Mouse (Mus musculus) neural tube, embryonic 12.5 days (tissue): ENCODE measurements around the gene Tpst2. TPM values are rescaled to one million over a fixed set of nuclear protein-coding genes. Genes with fewer than 3 reads are reported as not detected.
A peak's percentile ranks its signal among the peaks of the same experiment; 100 is the strongest.

Experiments
- ATAC-seq: fragments of 200-750 bp; cut with Nextera tagmentation; 2 replicates; pipeline ENCODE4 v1.8.0; 2017; ENCODE audit warnings: low read depth, mild to moderate bottlenecking, moderate TSS enrichment, moderate library complexity; ENCODE audit not compliant: low FRiP score
- H3K27ac ChIP-seq: fragments of 300-500 bp; sonication (generic); 2 replicates; pipeline ENCODE4 v1.5.1; 2016
- H3K27me3 ChIP-seq: fragments of 300-500 bp; sonication (generic); replicated peaks from 2 replicates; pipeline ENCODE4 v1.6.1; 2016; ENCODE audit warnings: mild to moderate bottlenecking
- H3K36me3 ChIP-seq: fragments of 300-500 bp; sonication (generic); 2 replicates; pipeline ENCODE4 v1.6.1; 2016; ENCODE audit warnings: mild to moderate bottlenecking
- H3K4me1 ChIP-seq: fragments of 300-500 bp; sonication (generic); 2 replicates; pipeline ENCODE4 v1.6.1; 2016
- H3K4me2 ChIP-seq: fragments of 300-500 bp; sonication (generic); replicated peaks from 2 replicates; pipeline ENCODE4 v1.6.1; 2016; ENCODE audit warnings: mild to moderate bottlenecking
- H3K4me3 ChIP-seq: fragments of 300-500 bp; sonication (generic); 2 replicates; pipeline ENCODE4 v1.5.1; 2016
- H3K9ac ChIP-seq: fragments of 300-500 bp; sonication (generic); 2 replicates; pipeline ENCODE4 v1.6.1; 2016; ENCODE audit warnings: mild to moderate bottlenecking
- H3K9me3 ChIP-seq: fragments of 300-500 bp; sonication (generic); 2 replicates; pipeline ENCODE4 v1.6.1; 2016; ENCODE audit warnings: mild to moderate bottlenecking
- WGBS: fragments of 180-500 bp; shearing (Covaris S2); methylation state at CpG from one replicate; pipeline ENCODE4 v1.1.7; 2016; 5-methylcytosine and 5-hydroxymethylcytosine counted together
- polyA plus RNA-seq: library from polyadenylated mRNA; unstranded; fragments of >200 nt; fragmentation: Nextera tagmentation; extraction: Ambion mirVana; gene quantifications from 2 replicates; pipeline ENCODE4 v1.2.1, GENCODE M21; 2016

Gene Tpst2
- polyA plus RNA-seq, 1 experiment from 2014 or later: 28.7 TPM

DNA sequence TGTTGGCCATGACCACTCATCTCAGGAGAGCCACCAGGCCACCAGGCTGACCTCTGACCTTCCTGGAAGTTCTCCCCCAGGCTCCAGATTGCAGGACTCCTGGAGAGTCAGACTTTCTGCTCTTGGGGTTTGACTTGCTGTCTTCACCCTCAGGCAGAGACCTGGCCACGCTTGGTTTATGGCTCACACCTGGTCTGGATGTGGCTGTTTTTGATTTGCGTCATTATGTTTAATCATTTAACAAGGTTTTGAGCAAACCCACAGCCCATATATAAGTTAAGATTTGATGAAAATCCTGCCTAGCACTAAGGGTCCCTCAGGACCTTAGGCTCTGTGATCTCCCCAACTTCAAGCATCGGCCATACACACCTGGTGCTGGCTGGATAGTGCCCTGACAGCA, 18.6 kb upstream of the Tpst2 start:
- Histone ChIP-seq H3K27me3 (no peaks in the 10 kb centered on the region; the same call in 1 of the 2 replicates), H3K4me1 (0 out of 2 replicates have a peak, but pooled peaks cover 4% of the 10 kb centered on the region), H3K4me2 (no peak overlapping the region), H3K9ac (no peak overlapping the region), H3K36me3 (no peaks in the 10 kb centered on the region), H3K27ac (no peak overlapping the region), H3K4me3 (no peak overlapping the region), H3K9me3 (no peaks in the 10 kb centered on the region)
- WGBS: 86% methylated on average over 3 of the region's 3 CpGs
- ATAC-seq: no peak

DNA sequence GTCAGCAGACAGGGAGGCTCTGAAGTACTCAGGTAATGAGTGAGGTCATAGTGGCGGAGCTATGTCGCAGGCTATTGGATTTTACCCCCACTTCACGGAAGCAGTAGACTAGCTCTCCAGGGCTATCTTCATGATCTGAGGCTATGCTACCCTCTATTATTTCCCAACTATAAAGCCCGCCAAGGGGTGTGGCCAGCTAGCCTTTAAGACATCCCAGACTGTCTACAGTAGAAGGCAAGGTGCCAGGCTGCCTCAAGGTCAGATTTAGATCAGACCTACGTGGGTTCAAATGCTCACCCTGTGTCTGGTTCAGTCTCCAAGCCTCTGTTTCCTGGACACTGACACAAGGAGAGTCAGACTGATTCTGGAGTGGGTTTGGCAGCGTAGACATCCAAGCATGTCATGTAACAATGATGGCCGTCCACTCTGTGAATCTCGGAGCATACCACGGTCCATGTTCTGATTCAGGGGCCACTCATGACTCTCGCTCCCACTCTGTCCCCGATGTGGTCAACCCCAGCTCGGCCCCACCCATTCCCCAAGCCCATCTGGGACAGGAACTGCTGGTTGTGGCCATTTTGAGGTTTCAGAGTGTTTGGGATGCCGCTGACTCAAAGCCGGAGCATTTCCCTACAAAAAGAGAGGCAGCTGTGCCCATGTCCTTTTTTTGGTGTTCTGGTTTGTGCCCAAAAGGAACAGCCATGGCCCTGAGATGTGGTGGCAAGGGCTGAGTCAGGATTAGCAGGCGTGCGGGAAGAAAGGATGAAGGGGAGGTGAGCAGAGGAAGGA, 16.4 kb upstream of the Tpst2 start:
- Histone ChIP-seq H3K36me3 (no peaks in the 10 kb centered on the region), H3K9ac (no peak overlapping the region), H3K9me3 (no peaks in the 10 kb centered on the region), H3K4me3 (no peak overlapping the region), H3K4me2 (no peak overlapping the region), H3K4me1 (no peaks in the 10 kb centered on the region), H3K27ac (no peak overlapping the region), H3K27me3 (no peaks in the 10 kb centered on the region; the same call in 1 of the 2 replicates)
- 90% methylated on average over 16 of the region's 16 CpGs for WGBS
- no peak for ATAC-seq

DNA sequence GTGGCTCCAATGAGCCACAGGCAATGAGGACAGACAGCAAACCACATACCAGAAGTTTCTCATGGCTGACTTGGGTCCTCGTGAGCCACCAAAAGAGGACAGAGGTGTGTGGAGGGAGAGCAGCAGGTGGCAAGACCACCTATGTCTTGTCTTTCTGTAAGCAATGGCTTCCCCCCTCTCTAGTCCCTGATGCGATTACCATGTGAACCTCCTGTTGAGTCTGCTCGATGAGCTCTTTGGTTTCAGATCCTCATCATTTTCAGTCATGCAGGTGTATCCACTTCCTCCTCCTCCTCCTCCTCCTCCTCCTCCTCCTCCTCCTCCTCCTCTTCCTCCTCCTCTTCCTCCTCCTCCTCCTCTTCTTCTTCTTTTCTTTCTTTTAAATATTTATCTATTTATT, 15.7 kb upstream of the Tpst2 start:
- H3K27me3 ChIP-seq: no peaks in the 10 kb centered on the region; the same call in 1 of the 2 replicates
- no peaks in the 10 kb centered on the region for H3K9me3 ChIP-seq
- H3K4me1 ChIP-seq: peaks cover 4% of the 10 kb centered on the region
- no peak for ATAC-seq
- H3K27ac ChIP-seq: no peak overlapping the region
- WGBS: 79% methylated on average over 3 of the region's 3 CpGs
- H3K4me3 ChIP-seq: no peak overlapping the region
- no peak overlapping the region for H3K4me2 ChIP-seq
- no peaks in the 10 kb centered on the region for H3K36me3 ChIP-seq
- no peak overlapping the region for H3K9ac ChIP-seq

DNA sequence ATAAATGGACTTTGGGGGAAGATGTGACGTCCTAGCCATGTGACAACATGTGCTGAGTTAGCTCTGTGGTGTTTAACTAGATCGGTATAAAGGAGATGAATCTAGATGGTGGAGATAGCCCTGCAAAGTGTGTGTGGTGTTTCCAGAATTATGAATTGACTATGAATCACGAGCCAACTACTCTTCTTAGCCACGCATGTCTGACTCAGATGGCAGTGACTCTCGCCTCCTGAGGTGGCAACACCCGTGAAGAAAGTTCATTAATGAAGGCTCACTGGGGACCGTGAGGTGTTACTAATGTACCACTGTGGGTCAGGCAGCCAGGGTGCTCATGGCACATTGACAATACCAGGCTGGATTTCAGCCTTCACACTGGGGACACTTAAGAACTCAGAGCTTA, 12.4 kb upstream of the Tpst2 start:
- H3K4me3 ChIP-seq: no peak overlapping the region
- no peak overlapping the region for H3K4me2 ChIP-seq
- no peak for ATAC-seq
- no peak overlapping the region for H3K9ac ChIP-seq
- WGBS: 88% methylated on average over 7 of the region's 7 CpGs
- H3K9me3 ChIP-seq: no peaks in the 10 kb centered on the region
- H3K27ac ChIP-seq: no peak overlapping the region
- H3K27me3 ChIP-seq: peaks cover 18% of the 10 kb centered on the region
- H3K36me3 ChIP-seq: no peaks in the 10 kb centered on the region
- peaks cover 6% of the 10 kb centered on the region for H3K4me1 ChIP-seq

DNA sequence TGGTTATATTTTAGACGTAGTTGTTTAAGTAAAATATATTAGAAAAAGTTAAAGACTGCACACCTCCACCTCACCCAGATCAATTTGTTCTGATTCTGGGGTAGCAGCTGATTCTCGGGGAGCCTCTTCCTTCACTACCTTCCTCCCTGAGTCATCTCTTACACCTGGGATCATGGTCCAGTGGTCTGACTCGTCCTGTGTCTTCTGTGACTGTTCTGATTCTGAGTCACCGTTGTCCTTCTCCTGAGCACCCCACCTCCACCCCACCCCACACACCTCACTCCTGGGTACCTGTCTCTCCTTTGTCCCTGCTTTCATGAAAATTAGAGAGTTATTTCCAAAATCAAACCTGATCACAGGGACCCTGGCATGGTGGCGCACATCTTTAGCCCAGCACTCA, 11.4 kb upstream of the Tpst2 start:
- no peak overlapping the region for H3K4me3 ChIP-seq
- H3K27me3 ChIP-seq: peaks cover 20% of the 10 kb centered on the region
- WGBS: 88% methylated on average over 5 of the region's 5 CpGs
- no peak for ATAC-seq
- no peak overlapping the region for H3K27ac ChIP-seq
- H3K9ac ChIP-seq: no peak overlapping the region
- H3K9me3 ChIP-seq: no peaks in the 10 kb centered on the region
- H3K4me2 ChIP-seq: no peak overlapping the region
- no peaks in the 10 kb centered on the region for H3K36me3 ChIP-seq
- H3K4me1 ChIP-seq: peaks cover 6% of the 10 kb centered on the region

DNA sequence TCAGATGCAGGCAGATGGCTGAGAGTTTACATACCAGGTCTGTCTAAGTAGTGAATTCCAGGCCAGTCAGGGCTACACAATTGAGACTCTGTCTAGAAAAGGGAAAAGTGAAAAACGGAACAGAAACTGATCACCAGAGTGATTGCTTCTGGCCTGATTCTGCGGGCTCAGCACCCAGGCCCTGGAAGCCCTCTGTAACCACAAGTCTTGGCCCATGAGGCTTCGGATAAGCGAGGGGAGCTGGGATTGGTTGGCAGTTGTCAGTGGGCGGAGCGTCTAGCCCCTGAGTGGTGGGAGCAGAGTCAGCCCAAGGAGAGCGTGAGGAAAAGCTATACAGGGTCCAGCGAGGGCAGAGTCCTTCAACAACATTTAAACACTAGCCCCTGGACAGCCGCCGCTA, 11.0 kb upstream of the Tpst2 start:
- H3K36me3 ChIP-seq: no peaks in the 10 kb centered on the region
- no peak overlapping the region for H3K27ac ChIP-seq
- no peaks in the 10 kb centered on the region for H3K9me3 ChIP-seq
- H3K4me1 ChIP-seq: peaks cover 8% of the 10 kb centered on the region
- H3K9ac ChIP-seq: no peak overlapping the region
- ATAC-seq: no peak
- WGBS: 11% methylated on average over 10 of the region's 10 CpGs
- H3K4me2 ChIP-seq: 0 out of 2 replicates have a peak overlapping the region, but pooled peaks have one; percentile 30
- H3K4me3 ChIP-seq: no peak overlapping the region
- H3K27me3 ChIP-seq: peaks cover 20% of the 10 kb centered on the region

DNA sequence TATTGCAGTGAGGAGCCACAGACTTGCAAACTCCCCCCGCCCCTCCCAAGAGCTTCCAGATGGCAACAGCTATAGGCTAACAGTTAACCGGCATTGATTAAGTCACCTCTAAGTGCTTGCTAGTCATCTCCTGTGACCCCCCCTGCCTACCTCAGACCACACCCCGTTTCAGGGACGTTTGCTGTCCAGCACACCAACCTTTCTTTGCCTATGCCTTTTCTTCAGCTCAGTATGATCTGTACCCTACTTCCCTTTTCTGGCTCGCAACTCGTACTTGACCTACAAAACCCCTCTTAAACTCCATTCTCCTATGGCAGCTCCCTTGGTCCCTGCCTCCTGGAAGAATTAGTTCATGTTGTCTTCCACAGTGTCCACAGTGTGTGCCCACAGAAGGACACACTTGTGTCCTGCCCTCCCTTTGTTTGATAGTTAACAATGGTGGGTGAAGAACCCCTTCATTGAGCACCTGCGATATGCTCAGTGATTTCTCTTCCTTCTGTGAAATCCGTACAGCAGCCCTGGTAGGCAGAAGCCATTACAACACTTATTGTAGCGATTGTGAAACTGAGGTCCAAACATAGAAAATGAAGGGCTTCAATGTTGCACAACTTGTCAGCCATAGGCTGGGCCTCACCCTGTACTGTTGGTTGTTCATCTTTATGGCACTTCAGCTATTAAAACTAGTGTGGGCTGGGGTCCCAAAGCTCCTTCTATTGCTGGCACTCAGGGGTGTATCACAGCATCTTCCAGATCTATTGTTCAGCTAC, 10.3 kb upstream of the Tpst2 start:
- peaks cover 20% of the 10 kb centered on the region; the same call in 1 of the 2 replicates for H3K27me3 ChIP-seq
- H3K27ac ChIP-seq: no peak overlapping the region
- no peak overlapping the region for H3K4me3 ChIP-seq
- H3K9ac ChIP-seq: no peak overlapping the region
- no peaks in the 10 kb centered on the region for H3K9me3 ChIP-seq
- 0 out of 2 replicates have a peak overlapping the region, but pooled peaks have one; percentile 30 for H3K4me2 ChIP-seq
- no peak for ATAC-seq
- 56% methylated on average over 9 of the region's 9 CpGs for WGBS
- H3K4me1 ChIP-seq: peaks cover 15% of the 10 kb centered on the region
- H3K36me3 ChIP-seq: no peaks in the 10 kb centered on the region

DNA sequence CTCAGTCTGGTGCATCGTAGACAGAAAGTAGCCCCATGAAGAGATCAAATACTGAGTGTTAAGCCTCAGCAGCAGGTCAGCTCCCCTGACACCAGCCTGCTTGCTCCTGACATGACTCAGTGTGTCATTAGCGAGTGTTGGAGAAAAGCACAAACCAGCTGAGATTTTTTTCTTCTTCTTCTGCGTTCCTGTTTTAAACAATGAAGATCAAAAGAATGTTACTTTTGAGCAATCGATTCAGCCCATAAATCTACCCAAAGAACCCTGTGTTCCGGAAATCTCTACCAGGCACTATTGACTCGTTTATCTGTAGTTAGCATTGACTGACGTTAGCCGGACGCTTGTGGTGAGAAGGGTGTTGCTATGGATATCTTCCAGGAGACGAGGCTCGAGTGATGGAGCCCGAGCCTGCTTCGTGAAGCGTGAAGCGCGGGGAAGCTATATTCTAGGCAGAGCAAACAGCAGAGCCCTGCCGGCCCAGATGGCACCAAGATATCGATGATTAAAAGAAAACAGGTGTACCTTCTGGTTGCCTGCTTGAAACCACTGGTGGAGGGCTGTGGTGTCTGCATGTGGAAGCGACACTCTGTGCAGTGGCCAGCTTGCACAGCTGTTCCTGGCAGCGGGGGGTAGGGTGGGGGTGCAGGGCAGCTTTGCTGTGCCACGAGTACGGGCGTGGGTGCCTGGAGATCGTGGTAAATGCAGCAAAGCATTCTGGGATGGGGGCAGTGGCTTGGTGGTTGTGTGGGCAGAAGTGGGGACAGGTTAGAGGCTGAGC, 5.5 kb upstream of the Tpst2 start:
- no peaks in the 10 kb centered on the region for H3K9me3 ChIP-seq
- ATAC-seq: no peak; the same call in 1 of the 2 replicates
- peak overlapping the region; percentile 41 for H3K4me2 ChIP-seq
- H3K27me3 ChIP-seq: peaks cover 20% of the 10 kb centered on the region; the same call in 1 of the 2 replicates
- 31% methylated on average over 24 of the region's 24 CpGs for WGBS
- no peak overlapping the region for H3K4me3 ChIP-seq
- peaks cover 13% of the 10 kb centered on the region for H3K4me1 ChIP-seq
- H3K27ac ChIP-seq: no peak overlapping the region
- no peaks in the 10 kb centered on the region for H3K36me3 ChIP-seq
- no peak overlapping the region for H3K9ac ChIP-seq

DNA sequence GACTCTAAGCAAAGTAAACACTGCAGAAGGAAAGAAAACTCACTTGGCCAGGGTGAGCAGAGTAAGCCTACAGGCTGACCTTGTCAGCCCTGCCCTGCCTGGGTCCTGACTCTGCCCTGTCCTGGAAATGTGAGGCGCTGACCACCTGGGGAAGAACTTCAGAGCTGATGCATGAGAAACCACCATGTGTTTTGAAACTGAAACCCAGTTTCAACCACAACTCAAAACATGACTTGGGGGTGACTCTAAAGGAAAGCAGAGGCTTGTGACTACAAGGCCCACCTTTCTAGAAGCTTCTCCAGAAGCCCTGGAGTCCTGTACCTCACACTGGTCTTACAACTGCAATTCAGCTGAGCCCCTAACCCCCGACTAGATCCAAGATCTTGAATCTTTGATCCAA, 3.6 kb upstream of the Tpst2 start:
- Histone ChIP-seq H3K9ac (no peak overlapping the region), H3K4me2 (no peak overlapping the region), H3K36me3 (no peaks in the 10 kb centered on the region), H3K9me3 (no peaks in the 10 kb centered on the region), H3K27ac (no peak overlapping the region), H3K27me3 (peaks cover 14% of the 10 kb centered on the region; the same call in 1 of the 2 replicates), H3K4me1 (peaks cover 23% of the 10 kb centered on the region), H3K4me3 (no peak overlapping the region)
- ATAC-seq: no peak
- 86% methylated on average over 2 of the region's 2 CpGs for WGBS

DNA sequence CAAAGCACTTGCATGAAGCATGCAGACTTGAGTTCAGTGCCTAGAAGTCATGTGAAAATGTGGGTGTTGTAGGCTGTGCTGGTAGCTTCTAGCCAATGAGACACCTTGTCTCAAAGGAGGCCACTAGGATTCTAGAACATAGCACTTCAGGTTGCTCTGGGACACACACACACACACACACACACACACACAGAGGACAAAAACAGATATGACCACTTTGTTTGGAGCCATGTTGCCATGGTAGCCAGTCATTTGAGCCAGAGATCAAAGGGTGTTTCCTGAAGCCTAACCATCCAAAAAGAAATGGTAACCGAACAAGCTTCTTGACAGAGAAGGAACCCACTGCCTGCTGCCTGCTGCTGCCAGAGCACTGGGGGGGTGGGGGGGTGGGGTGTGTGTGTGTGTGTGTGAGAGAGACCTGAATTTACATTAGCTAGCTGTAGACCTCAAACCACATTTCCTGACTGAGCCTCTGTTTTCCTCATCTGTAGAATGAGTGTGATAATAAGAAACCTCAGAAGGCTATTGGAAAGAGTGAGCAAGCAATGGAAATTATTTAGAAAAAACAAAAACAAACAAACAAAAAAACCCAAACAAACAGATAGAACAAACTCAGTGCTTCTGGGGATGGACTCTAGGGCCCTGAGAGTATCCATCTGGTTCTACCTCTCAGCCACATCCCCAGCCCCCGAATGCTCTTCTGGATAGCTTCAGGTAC, 2.6 kb upstream of the Tpst2 start:
- H3K27me3 ChIP-seq: peaks cover 4% of the 10 kb centered on the region; the same call in 1 of the 2 replicates
- no peaks in the 10 kb centered on the region for H3K36me3 ChIP-seq
- no peak overlapping the region for H3K27ac ChIP-seq
- WGBS: 45% methylated on average over 2 of the region's 2 CpGs
- no peaks in the 10 kb centered on the region for H3K9me3 ChIP-seq
- no peak overlapping the region for H3K9ac ChIP-seq
- no peak for ATAC-seq
- peaks cover 31% of the 10 kb centered on the region for H3K4me1 ChIP-seq
- no peak overlapping the region for H3K4me2 ChIP-seq
- H3K4me3 ChIP-seq: no peak overlapping the region

DNA sequence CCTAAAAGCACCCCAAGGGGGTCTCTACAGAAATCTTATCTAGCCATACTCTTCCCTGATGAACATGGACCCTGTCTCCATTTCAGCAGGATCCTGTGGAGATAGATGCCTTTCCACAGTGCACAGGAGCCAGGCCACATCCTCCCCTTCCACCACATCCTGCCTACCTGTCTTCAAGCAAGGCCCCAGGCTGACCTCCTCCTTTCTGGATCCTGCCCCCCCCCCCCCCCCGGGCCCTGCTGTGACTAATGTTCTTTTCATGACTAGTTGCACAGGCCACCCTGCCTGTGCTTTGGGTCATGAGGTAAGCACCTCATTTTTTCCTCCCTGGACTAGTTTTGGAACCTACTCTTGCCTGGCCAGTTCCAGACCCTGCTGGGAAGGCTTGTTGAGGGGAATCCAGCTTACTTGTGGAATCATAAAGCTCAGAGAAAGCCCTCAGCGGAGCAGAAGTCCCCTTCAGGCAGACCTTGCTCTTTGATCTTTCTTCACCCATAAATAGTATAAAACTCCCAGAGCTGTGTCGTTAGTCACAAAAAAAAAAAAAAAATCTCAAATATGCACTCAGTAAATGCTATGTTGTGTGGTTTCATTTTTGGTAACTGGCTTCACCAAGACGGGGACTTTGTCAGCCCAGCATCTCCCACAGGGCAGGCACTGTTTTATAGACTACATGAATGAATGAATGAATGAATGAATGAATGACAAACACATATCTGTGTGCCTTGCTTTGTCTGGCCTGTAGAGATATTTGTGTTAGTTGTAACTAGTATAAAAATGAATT, 1.3 kb upstream of the Tpst2 start:
- H3K27ac ChIP-seq: no peak overlapping the region
- peak overlapping the region; percentile 90 for H3K4me2 ChIP-seq
- no peak overlapping the region for H3K4me3 ChIP-seq
- H3K27me3 ChIP-seq: no peaks in the 10 kb centered on the region
- peaks cover 41% of the 10 kb centered on the region for H3K4me1 ChIP-seq
- no peaks in the 10 kb centered on the region for H3K36me3 ChIP-seq
- no peaks in the 10 kb centered on the region for H3K9me3 ChIP-seq
- 45% methylated on average over 4 of the region's 4 CpGs for WGBS
- H3K9ac ChIP-seq: no peak overlapping the region
- no peak for ATAC-seq
